Mouse (Mus musculus): ENCODE data around the gene Gm45837. TPM values are rescaled to one million over a fixed set of nuclear protein-coding genes. Genes with fewer than 3 reads are reported as not detected.

Gm45837 gene
- total RNA-seq (2021): not detected in 2 replicates
- long read RNA-seq, experiment 1, partial matches to known transcripts: 29 of 46 reads
- long read RNA-seq, experiment 1, other reads (novel, unspliced or antisense): 17 of 46 reads
- long read RNA-seq, experiment 2, partial matches to known transcripts: 22 of 33 reads
- long read RNA-seq, experiment 2, other reads (novel, unspliced or antisense): 11 of 33 reads

GRCm38 (mm10) chr7:101410267-101410936, at the start of gene Gm45837:
TSS of gene Gm45837 (plus strand) at chr7:101410886.
- no peak for DNase-seq

GRCm38 (mm10) chr7:101361021-101361420, 49.7 kb upstream of the Gm45837 start:
- no peak for DNase-seq

- peak; percentile 51 for DNase-seq
Measured at GRCm38 (mm10) chr7:101361767-101362166, 48.9 kb upstream of the Gm45837 start.

- DNase-seq: no peak
Measured at GRCm38 (mm10) chr7:101362791-101363191, 47.9 kb upstream of the Gm45837 start.

- DNase-seq: no peak
Measured at GRCm38 (mm10) chr7:101363914-101364313, 46.8 kb upstream of the Gm45837 start.

- DNase-seq: no peak
Measured at GRCm38 (mm10) chr7:101367901-101368852, 42.5 kb upstream of the Gm45837 start.

GRCm38 (mm10) chr7:101369666-101370065, 41.0 kb upstream of the Gm45837 start:
- no peak for DNase-seq

GRCm38 (mm10) chr7:101373082-101373481, 37.6 kb upstream of the Gm45837 start:
- no peak for DNase-seq

- DNase-seq: peak; percentile 44
Measured at GRCm38 (mm10) chr7:101374155-101374554, 36.5 kb upstream of the Gm45837 start.

GRCm38 (mm10) chr7:101376701-101377340, 33.9 kb upstream of the Gm45837 start:
- no peak for DNase-seq

- DNase-seq: peak; percentile 85
Measured at GRCm38 (mm10) chr7:101377741-101378262, 32.9 kb upstream of the Gm45837 start.

- DNase-seq: no peak
Measured at GRCm38 (mm10) chr7:101378285-101378684, 32.4 kb upstream of the Gm45837 start.

- DNase-seq: peak; percentile 50
Measured at GRCm38 (mm10) chr7:101378796-101379465, 31.8 kb upstream of the Gm45837 start.

- no peak for DNase-seq
Measured at GRCm38 (mm10) chr7:101379732-101380131, 31.0 kb upstream of the Gm45837 start.

GRCm38 (mm10) chr7:101381512-101381911, 29.2 kb upstream of the Gm45837 start:
- peak; percentile 37 for DNase-seq

- peak; percentile 66 for DNase-seq
Measured at GRCm38 (mm10) chr7:101382378-101382777, 28.3 kb upstream of the Gm45837 start.

GRCm38 (mm10) chr7:101383756-101384155, 26.9 kb upstream of the Gm45837 start:
- DNase-seq: no peak

GRCm38 (mm10) chr7:101384931-101385330, 25.8 kb upstream of the Gm45837 start:
- peak; percentile 36 for DNase-seq

- peak; percentile 42 for DNase-seq
Measured at GRCm38 (mm10) chr7:101385331-101385733, 25.4 kb upstream of the Gm45837 start.

GRCm38 (mm10) chr7:101385866-101386452, 24.7 kb upstream of the Gm45837 start:
- no peak for DNase-seq

- no peak for DNase-seq
Measured at GRCm38 (mm10) chr7:101389256-101389655, 21.4 kb upstream of the Gm45837 start.
